Mouse (Mus musculus): ENCODE results near the gene Acox1. TPM values are rescaled to one million over a fixed set of nuclear protein-coding genes. Genes with fewer than 3 reads are reported as not detected.

Gene Acox1
- total and polyA plus RNA-seq, 3 experiments, result 17.1 to 21.0 (median 20.4) TPM

GRCm38 (mm10) chr11:116142211-116142991 lies 56.4 kb downstream of the Acox1 start:
- no peak overlapping the region for H3K4me2 ChIP-seq (ENCODE audit: insufficient read depth, low read depth, poor library complexity, severe bottlenecking)
- H3K4me1 ChIP-seq (ENCODE audit: control insufficient read depth in 1 of 2, insufficient read depth in 2 of 2), result peaks cover 14 to 45% of the 10 kb centered on the region in 2 experiments
- H3K4me3 ChIP-seq (replicated peaks in 1 of 3; ENCODE audit: low read depth in 2 of 3, low read length in 2 of 3, poor library complexity in 1 of 3), result no peak overlapping the region
- DNase-seq (ENCODE audit: extremely low read depth), result peak; percentile 42
- H3K79me2 ChIP-seq (replicated peaks; ENCODE audit: control insufficient read depth, extremely low read depth, insufficient read depth, poor library complexity, severe bottlenecking), result peaks cover 11% of the 10 kb centered on the region
- peaks cover 53 to 68% of the 10 kb centered on the region in 2 experiments for H3K36me3 ChIP-seq (replicated peaks in 1 of 2; ENCODE audit: control insufficient read depth in 1 of 2, insufficient read depth in 1 of 2, low read length in 1 of 2)
- in situ Hi-C loops (cut with MboI; ENCODE audit: low pct_ligation_motif_present, low pct_unique_long_range_greater_than_20kb, low sequenced_read_pairs), result no loop called here
- H3K27me3 ChIP-seq (replicated peaks), result no peaks in the 10 kb centered on the region
- no peak overlapping the region for H3K9ac ChIP-seq (ENCODE audit: insufficient read depth, low read depth)
- dilution Hi-C loops (cut with MboI; ENCODE audit: extremely low pct_ligation_motif_present, extremely low pct_unique_long_range_greater_than_20kb, low sequenced_read_pairs), result no loop called here
- TF ChIP-seq ZKSCAN1 (IDR thresholded peaks at IDR 0.05; ENCODE audit: borderline replicate concordance, low read depth, low read length), result no peak
- TF ChIP-seq MAFK (IDR thresholded peaks at IDR 0.05; ENCODE audit: insufficient replicate concordance, low read length), result peak; percentile 74; the same call in 1 of the 2 replicates
- TF ChIP-seq SIN3A (IDR thresholded peaks at IDR 0.05; ENCODE audit: low read length), result no peak
- no peak overlapping the region for H3K27ac ChIP-seq (ENCODE audit: insufficient read depth, low read depth)
- H3K9me3 ChIP-seq (replicated peaks; ENCODE audit: low read length), result no peaks in the 10 kb centered on the region

DNA sequence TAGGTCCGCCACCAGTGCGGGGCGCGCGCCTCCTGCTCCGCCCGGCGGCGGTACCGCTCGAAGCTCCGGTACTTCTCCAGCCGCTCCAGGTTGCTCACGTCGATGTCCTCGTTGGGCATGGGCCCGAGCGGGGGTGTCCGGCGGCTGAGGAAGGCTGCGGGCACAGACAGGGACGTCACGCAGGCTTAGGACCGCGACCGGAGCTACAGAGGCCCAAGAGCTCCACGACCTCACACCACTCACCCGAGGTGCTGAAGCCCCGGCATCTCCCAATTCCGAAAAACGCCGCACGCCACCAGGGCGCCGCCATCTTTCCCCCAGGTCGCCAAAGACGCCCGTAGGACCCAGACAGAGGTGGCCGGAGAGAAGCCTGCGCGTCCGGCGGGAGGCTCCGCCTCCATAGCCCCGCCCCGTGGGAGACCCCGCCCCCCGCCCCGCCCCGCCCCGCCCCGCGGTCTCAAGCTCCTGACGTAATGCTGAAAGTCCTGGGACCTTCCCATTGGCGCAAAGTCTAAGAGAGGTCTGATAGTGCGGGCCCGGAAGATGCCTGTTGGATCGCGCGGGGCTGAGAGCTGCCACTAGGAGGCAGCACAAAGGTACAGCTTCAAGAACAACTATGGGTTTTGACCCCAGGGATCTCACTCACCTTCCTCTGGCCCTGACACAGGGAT lies 60.2 kb downstream of the Acox1 start, which contains the start of gene Mrpl38:
Gene Mrpl38, minus strand, starts transcription at position 401 of the 671 bp plus-strand sequence.
- H3K4me3 ChIP-seq (replicated peaks in 1 of 3; ENCODE audit: low read depth in 2 of 3, low read length in 2 of 3, poor library complexity in 1 of 3), result peak within 1 kb of the TSS; percentile 83 to 95 (median 83)
- DNase-seq (ENCODE audit: extremely low read depth), result peak; percentile 99
- peaks cover 24% of the 10 kb centered on the region for H3K79me2 ChIP-seq (replicated peaks; ENCODE audit: control insufficient read depth, extremely low read depth, insufficient read depth, poor library complexity, severe bottlenecking)
- H3K36me3 ChIP-seq (replicated peaks in 1 of 2; ENCODE audit: control insufficient read depth in 1 of 2, insufficient read depth in 1 of 2, low read length in 1 of 2), result peaks cover 41 to 65% of the 10 kb centered on the region in 2 experiments
- H3K9me3 ChIP-seq (replicated peaks; ENCODE audit: low read length), result no peaks in the 10 kb centered on the region
- no peaks in the 10 kb centered on the region for H3K27me3 ChIP-seq (replicated peaks)
- peak within 1 kb of the TSS; percentile 92 for H3K9ac ChIP-seq (ENCODE audit: insufficient read depth, low read depth)
- peaks cover 21 to 56% of the 10 kb centered on the region in 2 experiments for H3K4me1 ChIP-seq (ENCODE audit: control insufficient read depth in 1 of 2, insufficient read depth in 2 of 2)
- in situ Hi-C loops (cut with MboI; ENCODE audit: low pct_ligation_motif_present, low pct_unique_long_range_greater_than_20kb, low sequenced_read_pairs) (no loop called here), dilution Hi-C loops (cut with MboI; ENCODE audit: extremely low pct_ligation_motif_present, extremely low pct_unique_long_range_greater_than_20kb, low sequenced_read_pairs) (no loop called here)
- H3K27ac ChIP-seq (ENCODE audit: insufficient read depth, low read depth), result peak within 1 kb of the TSS; percentile 47
- H3K4me2 ChIP-seq (ENCODE audit: insufficient read depth, low read depth, poor library complexity, severe bottlenecking), result peak within 1 kb of the TSS; percentile 81
- peak; percentile 81 for TF ChIP-seq HCFC1 (IDR thresholded peaks at IDR 0.05; ENCODE audit: low read depth, low read length)
- TF ChIP-seq MAFK (IDR thresholded peaks at IDR 0.05; ENCODE audit: insufficient replicate concordance, low read length), result no peak
- TF ChIP-seq NELFE (IDR thresholded peaks at IDR 0.05; ENCODE audit: low read depth, low read length), result peak; percentile 87
- no peak for TF ChIP-seq GABPA (IDR thresholded peaks at IDR 0.05; ENCODE audit: insufficient replicate concordance, low read depth, low read length)
- peak; percentile 67 for TF ChIP-seq RAD21 (IDR thresholded peaks at IDR 0.05; ENCODE audit: low read depth, low read length)
- no peak for TF ChIP-seq PAX5 (IDR thresholded peaks at IDR 0.05; ENCODE audit: low read length)
- TF ChIP-seq TCF12 (IDR thresholded peaks at IDR 0.05; ENCODE audit: low read depth, low read length), result peak; percentile 93
- TF ChIP-seq CHD1 (IDR thresholded peaks at IDR 0.05; ENCODE audit: low read depth, low read length), result 0 out of 2 replicates have a peak, but pooled peaks have one; percentile 9
- TF ChIP-seq KAT2A (IDR thresholded peaks at IDR 0.05; ENCODE audit: insufficient replicate concordance, low read length), result peak; percentile 47; the same call in 1 of the 2 replicates
- peak; percentile 97 for TF ChIP-seq POLR2A (IDR thresholded peaks at IDR 0.05; ENCODE audit: low read depth, low read length)
- TF ChIP-seq ZMIZ1 (IDR thresholded peaks at IDR 0.05; ENCODE audit: low read depth, low read length), result peak; percentile 85
- peak; percentile 15; the same call in 1 of the 2 replicates for TF ChIP-seq MYC (IDR thresholded peaks at IDR 0.05; ENCODE audit: low read depth, low read length)
- TF ChIP-seq ZNF384 (IDR thresholded peaks at IDR 0.05; ENCODE audit: low read depth, low read length), result no peak
- no peak for TF ChIP-seq ETS1 (conservative IDR thresholded peaks at IDR 0.05; ENCODE audit: low read depth, low read length)
- TF ChIP-seq CTCF (conservative IDR thresholded peaks at IDR 0.05 in 1 of 2, IDR thresholded peaks at IDR 0.05 in 1 of 2; ENCODE audit: low read depth in 2 of 2, low read length in 2 of 2), result peak; percentile 84 to 96
- TF ChIP-seq NRF1 (IDR thresholded peaks at IDR 0.05; ENCODE audit: low read depth, low read length), result peak; percentile 66
- TF ChIP-seq UBTF (IDR thresholded peaks at IDR 0.05; ENCODE audit: low read depth, low read length), result no peak; the same call in 1 of the 2 replicates
- peak; percentile 72; the same call in 1 of the 2 replicates for TF ChIP-seq MEF2A (IDR thresholded peaks at IDR 0.05; ENCODE audit: borderline replicate concordance, low read depth, low read length)
- peak; percentile 90 for TF ChIP-seq ELF1 (IDR thresholded peaks at IDR 0.05; ENCODE audit: low read depth, low read length)
- TF ChIP-seq CHD2 (IDR thresholded peaks at IDR 0.05; ENCODE audit: low read length), result no peak
- peak; percentile 38; the same call in 1 of the 2 replicates for TF ChIP-seq JUND (conservative IDR thresholded peaks at IDR 0.05; ENCODE audit: low read depth, low read length)
- TF ChIP-seq E2F4 (IDR thresholded peaks at IDR 0.05; ENCODE audit: insufficient replicate concordance, low read depth, low read length), result peak; percentile 85; the same call in 1 of the 2 replicates
- no peak for TF ChIP-seq EP300 (IDR thresholded peaks at IDR 0.05; ENCODE audit: low read length)
- no peak for TF ChIP-seq ZKSCAN1 (IDR thresholded peaks at IDR 0.05; ENCODE audit: borderline replicate concordance, low read depth, low read length)
- TF ChIP-seq ZC3H11A (IDR thresholded peaks at IDR 0.05; ENCODE audit: low read depth, low read length), result no peak
- 0 out of 2 replicates have a peak, but pooled peaks have one; percentile 13 for TF ChIP-seq MAZ (IDR thresholded peaks at IDR 0.05; ENCODE audit: low read depth, low read length)
- TF ChIP-seq IRF4 (IDR thresholded peaks at IDR 0.05; ENCODE audit: low read depth, low read length), result peak; percentile 58; the same call in 1 of the 2 replicates
- peak; percentile 87 for TF ChIP-seq MAX (IDR thresholded peaks at IDR 0.05; ENCODE audit: low read length)
